Mouse (Mus musculus) thymus, postnatal 4 days (tissue): ENCODE measurements around the gene Prkcb.

Experiments used
- DNase-seq: peaks from one replicate; pipeline ENCODE4 v3.0.0; 2021

Prkcb gene

DNA sequence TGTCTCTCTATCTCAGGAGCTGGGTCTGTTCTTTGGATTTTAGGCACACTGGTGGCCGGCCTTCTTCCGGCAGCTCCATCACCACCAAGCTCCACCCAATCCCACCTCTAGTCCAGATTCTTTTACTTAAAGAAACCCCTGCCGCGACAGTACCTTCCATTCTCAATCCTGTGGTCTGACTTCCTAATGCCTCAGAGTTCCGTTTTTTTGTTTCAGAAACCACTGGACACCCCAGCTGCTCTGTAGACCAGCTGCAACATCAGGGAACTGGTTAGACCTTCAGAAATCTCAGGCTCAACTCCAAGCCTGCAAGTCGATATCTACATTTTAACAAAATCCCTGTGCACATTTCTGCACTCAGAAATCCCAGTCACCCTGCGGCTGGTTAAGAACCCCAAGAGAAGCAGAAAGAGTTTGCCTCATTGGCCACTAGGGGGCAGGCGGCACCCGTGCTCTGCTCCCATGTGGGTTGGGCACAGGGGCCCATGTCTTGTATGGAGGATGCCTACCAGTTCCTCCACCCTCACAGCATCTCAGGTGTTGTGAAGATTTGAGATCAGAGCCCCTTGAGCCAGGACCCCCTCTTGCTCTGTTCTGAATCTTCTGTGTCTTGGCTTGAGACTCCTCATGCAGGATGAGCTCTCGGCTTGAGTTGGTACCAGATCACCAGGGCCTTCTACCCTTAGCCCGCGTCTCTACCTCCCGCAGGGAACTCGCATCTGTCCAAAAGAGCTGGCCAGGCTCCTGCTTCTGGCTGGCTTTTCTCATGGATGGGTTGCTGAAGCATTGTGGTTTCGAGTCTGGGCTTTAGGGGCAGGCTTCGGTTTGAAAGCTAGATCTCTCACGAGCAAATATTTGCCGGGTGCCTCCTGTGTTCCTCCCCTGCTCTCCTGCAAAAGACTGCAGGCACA lies 182.1 kb downstream of the Prkcb start:
- DNase-seq, result peak; percentile 81

DNA sequence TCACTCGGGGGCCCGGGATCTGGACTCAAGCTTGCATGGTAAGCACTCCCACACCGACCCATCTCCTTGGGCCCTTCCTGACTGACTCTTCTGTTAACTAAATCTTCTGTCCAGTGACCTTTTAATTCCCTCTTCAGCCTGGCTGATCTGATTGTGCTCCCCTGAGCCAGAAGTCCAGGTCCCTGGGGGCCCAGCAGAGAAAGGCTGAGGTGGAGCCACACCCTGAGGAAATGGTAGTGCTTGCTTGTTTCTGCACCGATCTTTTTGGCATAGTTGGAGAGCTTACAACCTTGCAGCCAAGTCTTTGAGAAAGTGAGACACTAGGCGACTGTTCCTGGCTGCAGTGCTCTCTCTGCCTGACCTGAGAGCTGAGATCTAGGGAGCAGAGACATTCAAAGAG lies 183.7 kb downstream of the Prkcb start:
- DNase-seq, result no peak

GRCm38 (mm10) chr7:122475038-122475437 lies 186.5 kb downstream of the Prkcb start:
- DNase-seq, result no peak

DNA sequence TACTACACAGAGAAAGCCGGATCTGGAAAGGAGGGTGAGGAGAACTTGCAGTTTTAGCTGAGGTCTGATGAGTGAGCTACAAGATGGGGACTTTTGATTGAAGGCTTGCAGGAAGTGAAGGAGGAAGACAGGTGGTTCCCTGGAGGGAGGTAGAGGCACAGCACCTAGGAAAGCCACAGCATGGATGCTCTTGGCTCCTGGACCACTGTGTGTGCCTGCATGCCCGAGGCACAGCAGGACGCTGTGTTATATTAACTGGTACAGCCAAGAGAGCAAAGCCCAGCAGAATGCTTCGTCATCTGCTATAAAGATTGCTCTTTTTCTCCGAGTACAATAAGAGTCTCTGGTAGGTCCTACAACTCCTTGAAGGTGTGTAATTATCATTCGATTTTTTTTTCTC lies 188.1 kb downstream of the Prkcb start:
- no peak for DNase-seq

GRCm38 (mm10) chr7:122477118-122477517 lies 188.6 kb downstream of the Prkcb start:
- no peak for DNase-seq

DNA sequence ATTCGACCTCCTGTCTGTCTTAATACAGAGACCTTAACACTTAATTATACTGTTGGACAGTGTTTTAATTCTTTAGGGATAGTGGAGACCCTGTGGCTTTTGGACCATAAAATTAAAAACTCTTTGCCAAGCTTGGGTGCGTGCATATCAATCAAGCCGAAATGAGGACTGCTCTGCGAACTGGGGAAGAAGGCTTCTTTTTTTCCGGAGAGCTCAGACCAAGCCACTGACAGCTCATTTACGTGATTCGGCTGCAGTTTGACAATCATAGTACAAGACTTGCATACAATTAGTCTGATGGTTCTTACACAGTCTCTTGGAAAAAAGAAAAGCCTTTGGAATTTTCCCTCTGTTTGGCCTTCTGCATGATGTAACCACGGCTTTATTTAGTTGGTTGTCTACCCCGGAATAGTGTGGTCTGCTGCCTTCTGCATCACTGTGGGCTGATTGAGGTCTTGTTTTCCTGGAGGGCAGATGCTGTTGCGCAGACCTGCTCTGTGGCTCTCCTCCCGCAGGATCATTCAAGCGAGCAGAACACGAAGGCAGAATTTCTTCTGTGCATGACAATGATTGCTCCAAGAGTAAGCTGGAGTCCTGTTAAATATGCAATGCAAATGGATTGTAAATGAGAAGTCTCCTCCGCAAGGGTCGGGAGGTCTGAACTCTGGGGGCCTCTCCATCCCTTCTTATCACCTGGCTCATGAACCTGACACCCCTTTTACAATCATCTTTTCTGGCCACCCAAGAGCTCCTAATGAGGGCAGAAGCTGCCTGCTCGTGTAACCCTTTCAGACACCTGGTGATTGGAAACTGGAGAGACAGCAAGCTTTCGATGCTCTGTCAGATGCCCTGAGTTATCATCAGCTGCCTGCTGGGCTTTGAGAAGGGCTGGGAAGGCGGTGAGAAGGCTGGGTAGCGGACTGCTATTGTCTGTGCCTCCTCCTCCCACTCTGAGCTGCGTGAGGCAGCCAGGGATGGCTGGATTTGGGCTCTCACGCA lies 189.3 kb downstream of the Prkcb start:
- DNase-seq, result no peak

DNA sequence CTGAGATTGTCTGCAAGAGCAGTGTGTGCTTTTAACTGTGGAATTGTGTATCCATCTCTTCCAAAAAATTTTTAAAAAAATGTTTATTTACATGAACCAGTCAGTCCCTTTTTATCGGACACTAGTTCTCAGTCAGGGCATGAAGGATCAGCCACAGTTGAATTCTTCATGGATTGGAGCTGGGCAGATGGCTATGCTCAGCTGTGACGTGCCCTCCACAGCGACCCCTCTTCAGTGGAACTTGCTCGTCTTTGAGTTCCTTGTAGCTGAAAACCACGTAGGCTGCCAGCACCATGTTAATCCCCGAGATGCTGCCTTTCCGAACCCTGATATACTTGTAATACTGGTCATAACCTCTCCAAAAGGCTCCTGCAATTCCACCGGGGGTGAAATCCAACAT lies 195.4 kb downstream of the Prkcb start:
- DNase-seq, result no peak

- DNase-seq, result no peak
Observed at GRCm38 (mm10) chr7:122487929-122488571, 199.5 kb downstream of the Prkcb start.

DNA sequence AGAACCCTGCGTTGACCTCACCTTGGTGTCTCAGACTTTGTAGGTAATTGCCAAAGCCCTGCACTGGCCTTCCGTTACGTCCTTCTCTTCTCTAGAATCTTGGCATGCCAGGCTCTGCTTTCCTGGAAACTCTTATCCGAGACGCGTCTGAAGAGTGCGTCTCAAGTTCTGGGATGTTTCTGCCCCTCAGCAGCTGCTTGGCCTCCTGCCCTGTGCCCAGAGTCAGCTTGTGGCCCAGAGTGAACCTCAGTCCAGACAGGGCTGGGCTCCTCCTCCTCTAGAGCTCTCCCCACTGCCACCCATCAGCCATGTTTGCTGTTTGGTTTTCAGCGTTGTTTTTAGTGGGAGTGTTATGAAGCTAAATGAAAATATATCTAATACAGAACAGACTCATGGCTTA lies 203.5 kb downstream of the Prkcb start:
- DNase-seq, result no peak

- no peak for DNase-seq
Observed at GRCm38 (mm10) chr7:122492936-122493335, 204.4 kb downstream of the Prkcb start.

DNA sequence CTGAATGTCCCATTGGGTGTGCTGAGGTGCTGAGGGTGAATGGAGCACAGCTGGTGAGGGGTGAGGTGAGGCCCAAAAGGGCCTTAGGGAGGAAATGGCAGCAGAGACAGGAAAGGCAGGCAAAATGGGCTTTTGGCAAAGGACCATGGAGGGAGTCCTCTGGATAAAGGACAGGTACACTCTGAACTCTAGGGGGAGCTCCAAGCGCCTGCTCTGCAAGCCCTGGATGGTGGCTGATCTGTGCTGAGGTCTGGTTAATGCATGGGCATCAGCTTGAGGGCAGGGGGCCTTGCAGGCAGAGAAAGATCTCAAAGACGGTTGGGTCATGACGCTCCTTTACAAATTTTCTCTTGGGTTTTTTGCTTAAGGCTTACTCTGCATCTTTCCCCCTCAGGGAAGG lies 205.5 kb downstream of the Prkcb start:
- DNase-seq, result peak; percentile 31

DNA sequence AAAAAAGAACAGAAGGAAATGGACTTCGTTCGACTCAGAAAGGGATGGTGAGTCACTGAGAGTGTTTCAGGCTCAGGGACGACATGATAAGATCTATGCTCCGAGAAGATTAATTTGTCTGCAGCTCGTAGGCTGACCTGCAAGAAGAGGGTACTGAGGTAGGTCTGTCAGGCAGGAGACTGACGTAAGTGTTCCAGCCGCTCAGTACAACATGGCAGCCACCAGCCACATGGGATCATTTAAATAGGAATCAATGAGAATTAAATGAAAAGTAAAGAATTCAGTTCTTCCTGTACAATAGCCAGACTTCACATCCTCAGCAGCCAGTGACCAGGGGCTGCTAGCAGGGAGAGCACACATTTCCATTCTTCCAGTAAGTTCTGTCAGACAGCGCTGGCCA lies 209.0 kb downstream of the Prkcb start:
- DNase-seq, result no peak

DNA sequence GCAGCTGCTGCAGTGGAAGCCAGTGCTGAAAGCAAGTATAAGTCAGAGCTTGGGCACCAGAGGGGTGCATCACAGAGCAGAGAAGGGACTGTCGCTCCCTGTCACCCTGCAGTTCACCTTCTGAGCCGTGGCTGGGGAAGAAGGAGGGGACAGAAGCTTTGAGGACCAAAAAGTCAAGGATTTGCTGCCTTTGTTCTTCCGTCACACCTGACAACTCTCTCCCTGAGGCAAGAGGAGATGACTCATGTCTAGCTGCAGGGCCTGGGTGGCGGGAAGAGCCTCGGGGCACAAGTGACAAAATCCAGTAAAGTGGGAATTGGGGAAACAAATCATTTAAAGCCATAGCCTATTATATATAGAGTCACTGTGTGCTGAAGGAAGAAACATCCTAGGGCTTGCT lies 209.9 kb downstream of the Prkcb start:
- no peak for DNase-seq

GRCm38 (mm10) chr7:122499743-122500597 lies 211.4 kb downstream of the Prkcb start:
- DNase-seq, result no peak

GRCm38 (mm10) chr7:122506467-122506866 lies 217.9 kb downstream of the Prkcb start:
- DNase-seq, result no peak

GRCm38 (mm10) chr7:122509903-122510302 lies 221.4 kb downstream of the Prkcb start:
- no peak for DNase-seq

GRCm38 (mm10) chr7:122512430-122512966 lies 223.9 kb downstream of the Prkcb start:
- DNase-seq, result no peak

- no peak for DNase-seq
Observed at GRCm38 (mm10) chr7:122520850-122521638, 232.5 kb downstream of the Prkcb start.

- no peak for DNase-seq
Observed at GRCm38 (mm10) chr7:122528201-122528600, 239.7 kb downstream of the Prkcb start.

DNA sequence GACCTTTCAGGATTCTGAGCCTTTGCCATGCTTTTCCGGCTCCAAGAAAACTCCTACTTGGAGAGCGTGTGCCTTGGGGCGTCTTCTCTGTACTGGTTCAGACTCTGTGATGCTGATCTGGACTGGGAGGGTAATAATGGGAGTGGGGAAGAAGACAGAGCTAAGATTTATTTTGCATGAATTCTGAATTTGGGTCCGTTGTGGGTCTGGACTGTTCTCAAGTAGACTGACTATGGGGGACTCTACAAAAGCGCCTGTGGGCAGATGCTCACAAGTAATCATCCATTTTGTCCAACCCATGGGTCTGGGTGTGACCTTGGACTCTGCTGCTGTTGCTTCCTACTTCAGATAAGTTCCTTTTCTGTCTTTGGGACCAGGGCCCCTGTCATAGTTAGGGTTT lies 240.1 kb downstream of the Prkcb start:
- DNase-seq, result no peak
